Mouse (Mus musculus) thymus, postnatal 0 days (tissue): ENCODE measurements around the gene Slc26a10. TPM values are rescaled to one million over a fixed set of nuclear protein-coding genes. Genes with fewer than 3 reads are reported as not detected.

ENCODE experiments used
- DNase-seq: peaks from one replicate; pipeline ENCODE4 v3.0.0-alpha.2; 2015; ENCODE audit warnings: low spot score
- polyA plus RNA-seq: library from polyadenylated mRNA; unstranded; fragments of >200 nt; fragmentation: Nextera tagmentation; extraction: Ambion mirVana; gene quantifications from 2 replicates; pipeline ENCODE4 v1.2.1, GENCODE M21; 2015

Gene Slc26a10
- polyA plus RNA-seq, result 1.6 and 2.6 TPM in 2 replicates

- no peak for DNase-seq
These were observed at the start of gene Slc26a10 for GRCm38 (mm10) chr10:127179871-127180694. TSS of gene Slc26a10 (minus strand) at chr10:127180645.

GRCm38 (mm10) chr10:127228897-127229296, 48.5 kb upstream of the Slc26a10 start:
- DNase-seq, result peak; percentile 62

GRCm38 (mm10) chr10:127227163-127227562, 46.7 kb upstream of the Slc26a10 start:
- DNase-seq, result no peak

GRCm38 (mm10) chr10:127226318-127226895, 46.0 kb upstream of the Slc26a10 start:
- no peak for DNase-seq

GRCm38 (mm10) chr10:127225732-127226131, 45.3 kb upstream of the Slc26a10 start:
- peak; percentile 46 for DNase-seq

- no peak for DNase-seq
These were observed 44.8 kb upstream of the Slc26a10 start for GRCm38 (mm10) chr10:127225213-127225612.

- DNase-seq, result no peak
These were observed 37.9 kb upstream of the Slc26a10 start for GRCm38 (mm10) chr10:127218339-127218738.

GRCm38 (mm10) chr10:127217177-127217576, 36.7 kb upstream of the Slc26a10 start:
- DNase-seq, result no peak

GRCm38 (mm10) chr10:127216456-127216855, 36.0 kb upstream of the Slc26a10 start:
- no peak for DNase-seq

- no peak for DNase-seq
These were observed 34.0 kb upstream of the Slc26a10 start for GRCm38 (mm10) chr10:127214422-127214803.

- no peak for DNase-seq
These were observed 33.4 kb upstream of the Slc26a10 start for GRCm38 (mm10) chr10:127213704-127214421.

- DNase-seq, result no peak
These were observed 32.8 kb upstream of the Slc26a10 start for GRCm38 (mm10) chr10:127213272-127213671.

- peak; percentile 91 for DNase-seq
These were observed 31.0 kb upstream of the Slc26a10 start, which contains the start of gene Pip4k2c for GRCm38 (mm10) chr10:127211414-127211854. TSS of gene Pip4k2c (minus strand) at chr10:127211585.

- no peak for DNase-seq
These were observed 30.5 kb upstream of the Slc26a10 start for GRCm38 (mm10) chr10:127210961-127211405.

GRCm38 (mm10) chr10:127209928-127210570, 29.6 kb upstream of the Slc26a10 start:
- no peak for DNase-seq

- no peak for DNase-seq
These were observed 28.5 kb upstream of the Slc26a10 start for GRCm38 (mm10) chr10:127208921-127209320.

- no peak for DNase-seq
These were observed 24.9 kb upstream of the Slc26a10 start for GRCm38 (mm10) chr10:127205373-127205772.

- DNase-seq, result no peak
These were observed 24.1 kb upstream of the Slc26a10 start for GRCm38 (mm10) chr10:127204589-127204988.

GRCm38 (mm10) chr10:127203106-127203505, 22.7 kb upstream of the Slc26a10 start:
- no peak for DNase-seq

- DNase-seq, result no peak
These were observed 19.8 kb upstream of the Slc26a10 start for GRCm38 (mm10) chr10:127200279-127200678.

GRCm38 (mm10) chr10:127199474-127199873, 19.0 kb upstream of the Slc26a10 start:
- no peak for DNase-seq
